Mouse (Mus musculus): ENCODE results near the gene Grhl1. TPM values are rescaled to one million over a fixed set of nuclear protein-coding genes. Genes with fewer than 3 reads are reported as not detected.

Grhl1 gene
- polyA plus RNA-seq, 1 experiment from 2014 or later: 0.61 TPM

GRCm38 (mm10) chr12:24600074-24600473, 28.0 kb downstream of the Grhl1 start:
- H3K27ac ChIP-seq (ENCODE audit: low read depth, low read length): no peak overlapping the region
- H3K36me3 ChIP-seq (ENCODE audit: control insufficient read depth, insufficient read depth, low read length): no peaks in the 10 kb centered on the region
- H3K9me3 ChIP-seq (ENCODE audit: control insufficient read depth, low read length): no peaks in the 10 kb centered on the region
- H3K4me1 ChIP-seq (ENCODE audit: control insufficient read depth, insufficient read depth, low read length): no peaks in the 10 kb centered on the region
- H3K27me3 ChIP-seq (ENCODE audit: control insufficient read depth, insufficient read depth, low read length): no peaks in the 10 kb centered on the region
- H3K4me2 ChIP-seq (ENCODE audit: low read depth): no peak overlapping the region
- WGBS: 87% methylated on average over 7 of the region's 7 CpGs
- DNase-seq (ENCODE audit: low spot score): no peak
- no peak for ATAC-seq (ENCODE audit: insufficient read depth, low FRiP score, low TSS enrichment)
- H3K4me3 ChIP-seq (ENCODE audit: low read depth, low read length): no peak overlapping the region
- no peak overlapping the region for H3K9ac ChIP-seq (ENCODE audit: low read length)

GRCm38 (mm10) chr12:24600806-24601205, 28.7 kb downstream of the Grhl1 start:
- Histone ChIP-seq H3K9ac (ENCODE audit: low read length) (no peak overlapping the region), H3K4me2 (ENCODE audit: low read depth) (no peak overlapping the region), H3K27me3 (ENCODE audit: control insufficient read depth, insufficient read depth, low read length) (no peaks in the 10 kb centered on the region), H3K4me3 (ENCODE audit: low read depth, low read length) (no peak overlapping the region), H3K4me1 (ENCODE audit: control insufficient read depth, insufficient read depth, low read length) (no peaks in the 10 kb centered on the region), H3K27ac (ENCODE audit: low read depth, low read length) (no peak overlapping the region), H3K9me3 (ENCODE audit: control insufficient read depth, low read length) (no peaks in the 10 kb centered on the region), H3K36me3 (ENCODE audit: control insufficient read depth, insufficient read depth, low read length) (no peaks in the 10 kb centered on the region)
- peak; percentile 82 for ATAC-seq (ENCODE audit: insufficient read depth, low FRiP score, low TSS enrichment)
- WGBS: 6% methylated on average over 9 of the region's 9 CpGs
- DNase-seq (ENCODE audit: low spot score): peak; percentile 72

GRCm38 (mm10) chr12:24603266-24603665, 31.2 kb downstream of the Grhl1 start:
- H3K9ac ChIP-seq (ENCODE audit: low read length): no peak overlapping the region
- no peak overlapping the region for H3K27ac ChIP-seq (ENCODE audit: low read depth, low read length)
- DNase-seq (ENCODE audit: low spot score): peak; percentile 74
- H3K27me3 ChIP-seq (ENCODE audit: control insufficient read depth, insufficient read depth, low read length): no peaks in the 10 kb centered on the region
- H3K36me3 ChIP-seq (ENCODE audit: control insufficient read depth, insufficient read depth, low read length): no peaks in the 10 kb centered on the region
- ATAC-seq (ENCODE audit: insufficient read depth, low FRiP score, low TSS enrichment): no peak
- H3K4me2 ChIP-seq (ENCODE audit: low read depth): no peak overlapping the region
- H3K4me1 ChIP-seq (ENCODE audit: control insufficient read depth, insufficient read depth, low read length): no peaks in the 10 kb centered on the region
- H3K4me3 ChIP-seq (ENCODE audit: low read depth, low read length): no peak overlapping the region
- no peaks in the 10 kb centered on the region for H3K9me3 ChIP-seq (ENCODE audit: control insufficient read depth, low read length)
- 38% methylated on average over 2 of the region's 2 CpGs for WGBS

- Histone ChIP-seq H3K27me3 (ENCODE audit: control insufficient read depth, insufficient read depth, low read length) (no peaks in the 10 kb centered on the region), H3K36me3 (ENCODE audit: control insufficient read depth, insufficient read depth, low read length) (no peaks in the 10 kb centered on the region), H3K27ac (ENCODE audit: low read depth, low read length) (no peak overlapping the region), H3K9ac (ENCODE audit: low read length) (no peak overlapping the region), H3K9me3 (ENCODE audit: control insufficient read depth, low read length) (no peaks in the 10 kb centered on the region), H3K4me1 (ENCODE audit: control insufficient read depth, insufficient read depth, low read length) (no peaks in the 10 kb centered on the region), H3K4me3 (ENCODE audit: low read depth, low read length) (no peak overlapping the region), H3K4me2 (ENCODE audit: low read depth) (no peak overlapping the region)
- ATAC-seq (ENCODE audit: insufficient read depth, low FRiP score, low TSS enrichment): no peak
- no peak for DNase-seq (ENCODE audit: low spot score)
- 70% methylated on average over 10 of the region's 10 CpGs for WGBS
Observed at GRCm38 (mm10) chr12:24606166-24606565, 34.1 kb downstream of the Grhl1 start.

GRCm38 (mm10) chr12:24612591-24612990, 40.5 kb downstream of the Grhl1 start:
- Histone ChIP-seq H3K4me2 (ENCODE audit: low read depth) (no peak overlapping the region), H3K4me1 (ENCODE audit: control insufficient read depth, insufficient read depth, low read length) (no peaks in the 10 kb centered on the region), H3K9ac (ENCODE audit: low read length) (no peak overlapping the region), H3K9me3 (ENCODE audit: control insufficient read depth, low read length) (no peaks in the 10 kb centered on the region), H3K27ac (ENCODE audit: low read depth, low read length) (no peak overlapping the region), H3K4me3 (ENCODE audit: low read depth, low read length) (no peak overlapping the region), H3K36me3 (ENCODE audit: control insufficient read depth, insufficient read depth, low read length) (no peaks in the 10 kb centered on the region), H3K27me3 (ENCODE audit: control insufficient read depth, insufficient read depth, low read length) (no peaks in the 10 kb centered on the region)
- WGBS: 70% methylated on average over 6 of the region's 6 CpGs
- no peak for DNase-seq (ENCODE audit: low spot score)
- no peak for ATAC-seq (ENCODE audit: insufficient read depth, low FRiP score, low TSS enrichment)

DNA sequence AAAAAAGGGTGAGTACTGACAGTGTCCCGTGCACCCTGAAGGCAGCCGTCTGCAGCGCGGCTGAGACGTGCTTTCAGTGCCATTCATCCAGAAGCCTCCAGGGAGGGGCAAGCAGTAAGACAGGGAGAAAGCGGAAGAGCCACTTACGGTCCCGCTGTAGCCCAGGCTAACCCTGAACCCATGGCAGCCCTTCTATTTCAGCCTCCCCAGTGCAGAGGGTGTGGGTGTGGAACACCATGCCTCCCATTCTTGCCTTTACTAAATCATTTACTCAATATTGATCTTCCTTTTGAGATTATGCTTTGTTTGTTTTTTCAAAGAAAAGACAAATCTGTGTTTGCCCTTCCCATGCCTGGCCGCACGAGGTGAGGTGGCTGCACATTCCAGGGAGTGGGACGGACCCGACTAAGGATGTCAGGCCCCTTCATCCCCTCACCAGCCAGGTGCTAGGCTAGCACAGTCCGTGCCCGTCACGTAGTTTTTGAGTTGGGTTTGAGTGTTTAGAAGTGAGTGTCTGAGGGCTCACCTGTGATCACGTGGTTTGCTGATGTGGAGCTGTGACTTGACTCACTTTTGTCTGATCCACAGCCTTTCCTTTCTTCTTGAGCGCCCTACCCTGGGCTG, 42.5 kb downstream of the Grhl1 start:
- no peak overlapping the region for H3K27ac ChIP-seq (ENCODE audit: low read depth, low read length)
- H3K4me3 ChIP-seq (ENCODE audit: low read depth, low read length): no peak overlapping the region
- no peaks in the 10 kb centered on the region for H3K36me3 ChIP-seq (ENCODE audit: control insufficient read depth, insufficient read depth, low read length)
- DNase-seq (ENCODE audit: low spot score) (no peak), ATAC-seq (ENCODE audit: insufficient read depth, low FRiP score, low TSS enrichment) (no peak)
- H3K4me1 ChIP-seq (ENCODE audit: control insufficient read depth, insufficient read depth, low read length): no peaks in the 10 kb centered on the region
- no peaks in the 10 kb centered on the region for H3K27me3 ChIP-seq (ENCODE audit: control insufficient read depth, insufficient read depth, low read length)
- no peak overlapping the region for H3K9ac ChIP-seq (ENCODE audit: low read length)
- WGBS: 84% methylated on average over 17 of the region's 17 CpGs
- no peak overlapping the region for H3K4me2 ChIP-seq (ENCODE audit: low read depth)
- no peaks in the 10 kb centered on the region for H3K9me3 ChIP-seq (ENCODE audit: control insufficient read depth, low read length)

GRCm38 (mm10) chr12:24615140-24615539, 43.1 kb downstream of the Grhl1 start:
- no peaks in the 10 kb centered on the region for H3K4me1 ChIP-seq (ENCODE audit: control insufficient read depth, insufficient read depth, low read length)
- DNase-seq (ENCODE audit: low spot score) (no peak), ATAC-seq (ENCODE audit: insufficient read depth, low FRiP score, low TSS enrichment) (no peak)
- H3K4me2 ChIP-seq (ENCODE audit: low read depth): no peak overlapping the region
- no peaks in the 10 kb centered on the region for H3K9me3 ChIP-seq (ENCODE audit: control insufficient read depth, low read length)
- H3K4me3 ChIP-seq (ENCODE audit: low read depth, low read length): no peak overlapping the region
- 84% methylated on average over 3 of the region's 3 CpGs for WGBS
- no peak overlapping the region for H3K9ac ChIP-seq (ENCODE audit: low read length)
- no peaks in the 10 kb centered on the region for H3K36me3 ChIP-seq (ENCODE audit: control insufficient read depth, insufficient read depth, low read length)
- no peak overlapping the region for H3K27ac ChIP-seq (ENCODE audit: low read depth, low read length)
- no peaks in the 10 kb centered on the region for H3K27me3 ChIP-seq (ENCODE audit: control insufficient read depth, insufficient read depth, low read length)

DNA sequence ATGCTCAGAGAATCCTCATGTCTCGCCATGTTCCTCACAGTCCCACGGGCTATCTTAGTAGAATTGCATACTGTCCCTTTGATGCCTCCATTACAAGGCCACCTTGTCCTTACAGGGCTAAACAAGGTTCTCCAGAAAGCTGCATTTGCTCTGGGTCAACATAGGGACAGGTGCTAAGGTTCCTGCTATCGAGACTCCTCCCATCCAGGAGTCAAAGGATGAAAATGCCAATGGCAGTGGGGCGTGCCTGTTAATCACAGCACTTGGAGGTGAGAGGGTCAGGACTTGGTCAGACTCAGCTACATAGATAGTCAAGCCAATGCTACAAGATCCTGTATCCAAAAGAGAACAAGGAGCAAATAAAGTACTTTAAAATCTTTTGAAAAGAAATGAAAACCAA, 47.4 kb downstream of the Grhl1 start:
- Histone ChIP-seq H3K9ac (ENCODE audit: low read length) (no peak overlapping the region), H3K4me2 (ENCODE audit: low read depth) (no peak overlapping the region), H3K4me3 (ENCODE audit: low read depth, low read length) (no peak overlapping the region), H3K27me3 (ENCODE audit: control insufficient read depth, insufficient read depth, low read length) (no peaks in the 10 kb centered on the region), H3K9me3 (ENCODE audit: control insufficient read depth, low read length) (no peaks in the 10 kb centered on the region), H3K36me3 (ENCODE audit: control insufficient read depth, insufficient read depth, low read length) (no peaks in the 10 kb centered on the region), H3K27ac (ENCODE audit: low read depth, low read length) (no peak overlapping the region), H3K4me1 (ENCODE audit: control insufficient read depth, insufficient read depth, low read length) (peaks cover 5% of the 10 kb centered on the region; the same call in 1 of the 2 replicates)
- no peak for ATAC-seq (ENCODE audit: insufficient read depth, low FRiP score, low TSS enrichment)
- DNase-seq (ENCODE audit: low spot score): no peak
- WGBS: 83% methylated on average over 4 of the region's 4 CpGs

GRCm38 (mm10) chr12:24623486-24624251, 51.6 kb downstream of the Grhl1 start:
- H3K4me3 ChIP-seq (ENCODE audit: low read depth, low read length): no peak overlapping the region
- 60% methylated on average over 12 of the region's 12 CpGs for WGBS
- no peaks in the 10 kb centered on the region for H3K9me3 ChIP-seq (ENCODE audit: control insufficient read depth, low read length)
- DNase-seq (ENCODE audit: low spot score): peak; percentile 16
- no peak overlapping the region for H3K9ac ChIP-seq (ENCODE audit: low read length)
- H3K4me2 ChIP-seq (ENCODE audit: low read depth): no peak overlapping the region
- no peak for ATAC-seq (ENCODE audit: insufficient read depth, low FRiP score, low TSS enrichment)
- no peak overlapping the region for H3K27ac ChIP-seq (ENCODE audit: low read depth, low read length)
- H3K36me3 ChIP-seq (ENCODE audit: control insufficient read depth, insufficient read depth, low read length): no peaks in the 10 kb centered on the region
- peaks cover 5% of the 10 kb centered on the region; the same call in 1 of the 2 replicates for H3K4me1 ChIP-seq (ENCODE audit: control insufficient read depth, insufficient read depth, low read length)
- no peaks in the 10 kb centered on the region for H3K27me3 ChIP-seq (ENCODE audit: control insufficient read depth, insufficient read depth, low read length)

Measured in neural tube, embryonic 11.5 days (tissue).